Mouse (Mus musculus) midbrain, postnatal 0 days (tissue): ENCODE results near the gene Grhl1. TPM values are rescaled to one million over a fixed set of nuclear protein-coding genes. Genes with fewer than 3 reads are reported as not detected.

Source experiments
- ATAC-seq: fragments of 200-750 bp; cut with Nextera tagmentation; 2 replicates; pipeline ENCODE4 v1.8.0; 2017; ENCODE audit warnings: moderate number of reproducible peaks, mild to moderate bottlenecking, moderate TSS enrichment, moderate library complexity; ENCODE audit not compliant: low FRiP score
- DNase-seq: peaks from one replicate; pipeline ENCODE4 v3.0.0-alpha.2; 2015; ENCODE audit warnings: low spot score
- H3K27ac ChIP-seq: fragments of 300-500 bp; sonication (generic); 2 replicates; pipeline ENCODE4 v1.5.1; 2014; ENCODE audit warnings: low read depth, mild to moderate bottlenecking, low read length, mixed read lengths
- H3K27me3 ChIP-seq: fragments of 300-500 bp; sonication (generic); 2 replicates; pipeline ENCODE4 v1.6.1; 2014; ENCODE audit warnings: low read length, control low read depth, mixed read lengths; ENCODE audit not compliant: insufficient read depth
- H3K36me3 ChIP-seq: fragments of 300-500 bp; sonication (generic); 2 replicates; pipeline ENCODE4 v1.6.1; 2014; ENCODE audit warnings: low read length, control low read depth, mixed read lengths; ENCODE audit not compliant: insufficient read depth
- H3K4me1 ChIP-seq: fragments of 300-500 bp; sonication (generic); 2 replicates; pipeline ENCODE4 v1.6.1; 2014; ENCODE audit warnings: mild to moderate bottlenecking, control low read depth, antibody characterized with exemption, low read length, mixed read lengths; ENCODE audit not compliant: insufficient read depth
- H3K4me2 ChIP-seq: fragments of 300-500 bp; sonication (generic); 2 replicates; pipeline ENCODE4 v1.6.1; 2014; ENCODE audit warnings: low read depth, mild to moderate bottlenecking, low read length, mixed read lengths; ENCODE audit not compliant: poor library complexity, severe bottlenecking
- H3K4me3 ChIP-seq: fragments of 300-500 bp; sonication (generic); 2 replicates; pipeline ENCODE4 v1.5.1; 2014; ENCODE audit warnings: low read depth, mild to moderate bottlenecking, low read length, moderate library complexity
- H3K9ac ChIP-seq: fragments of 300-500 bp; sonication (generic); replicated peaks from 2 replicates; pipeline ENCODE4 v1.6.1; 2014; ENCODE audit warnings: mild to moderate bottlenecking, low read length, moderate library complexity, mixed read lengths; ENCODE audit not compliant: poor library complexity, severe bottlenecking
- H3K9me3 ChIP-seq: fragments of 300-500 bp; sonication (generic); 2 replicates; pipeline ENCODE4 v1.6.1; 2016; ENCODE audit warnings: low read length, control low read depth
- CTCF ChIP-seq: IDR thresholded peaks from 2 replicates; pipeline ENCODE4 v1.5.1; 2016; ENCODE audit warnings: antibody characterized with exemption, mild to moderate bottlenecking
- WGBS: fragments of 180-500 bp; shearing (Covaris S2); extraction: QIAGEN DNeasy Blood & Tissue Kit; methylation state at CpG from one replicate; pipeline ENCODE4 v1.1.7; 2014; 5-methylcytosine and 5-hydroxymethylcytosine counted together
- polyA plus RNA-seq: library from polyadenylated mRNA; unstranded; fragments of >200 nt; fragmentation: Nextera tagmentation; extraction: Ambion mirVana; gene quantifications from 2 replicates; pipeline ENCODE4 v1.2.1, GENCODE M21; 2015
- total RNA-seq: library from RNA; depleted of rRNA; stranded (reverse); fragments of >200 nt; gene quantifications from 2 replicates; pipeline ENCODE4 v1.2.3, GENCODE M21; 2014

The Grhl1 gene
- total and polyA plus RNA-seq, 2 experiments from 2014 or later = 1.8 to 3.5 TPM

GRCm38 (mm10) chr12:24650415-24651062, 78.5 kb downstream of the Grhl1 start:
- H3K4me3 ChIP-seq = peak overlapping the region; percentile 95
- ATAC-seq (peak; percentile 14), DNase-seq (no peak)
- H3K36me3 ChIP-seq = peaks cover 18% of the 10 kb centered on the region
- peak overlapping the region; percentile 75 for H3K4me2 ChIP-seq
- H3K27me3 ChIP-seq = no peaks in the 10 kb centered on the region
- TF ChIP-seq CTCF = no peak
- peaks cover 5% of the 10 kb centered on the region for H3K4me1 ChIP-seq
- no peaks in the 10 kb centered on the region for H3K9me3 ChIP-seq
- H3K27ac ChIP-seq = peak overlapping the region; percentile 93
- 2% methylated on average over 22 of the region's 22 CpGs for WGBS
- H3K9ac ChIP-seq = peak overlapping the region; percentile 62

- H3K27ac ChIP-seq = peak within 1 kb of the TSS; percentile 93
- no peaks in the 10 kb centered on the region for H3K9me3 ChIP-seq
- peak within 1 kb of the TSS; percentile 96 for H3K9ac ChIP-seq
- peak within 1 kb of the TSS; percentile 95 for H3K4me3 ChIP-seq
- H3K4me1 ChIP-seq = peaks cover 5% of the 10 kb centered on the region
- DNase-seq = peak; percentile 97
- H3K27me3 ChIP-seq = no peaks in the 10 kb centered on the region
- peaks cover 22% of the 10 kb centered on the region for H3K36me3 ChIP-seq
- peak; percentile 35; the same call in 1 of the 2 replicates for TF ChIP-seq CTCF
- peak within 1 kb of the TSS; percentile 75 for H3K4me2 ChIP-seq
- ATAC-seq = peak; percentile 94
- under 1% methylated on average over 48 of the region's 68 CpGs for WGBS
Observed at GRCm38 (mm10) chr12:24651063-24651557, 79.0 kb downstream of the Grhl1 start, which contains the start of gene Klf11. Gene Klf11, plus strand, starts transcription at chr12:24651274.

GRCm38 (mm10) chr12:24651642-24652342, 79.7 kb downstream of the Grhl1 start:
- peak overlapping the region; percentile 93 for H3K27ac ChIP-seq
- DNase-seq (peak; percentile 86), ATAC-seq (peak; percentile 84)
- TF ChIP-seq CTCF = no peak
- no peaks in the 10 kb centered on the region for H3K27me3 ChIP-seq
- H3K9me3 ChIP-seq = no peaks in the 10 kb centered on the region
- peaks cover 5% of the 10 kb centered on the region for H3K4me1 ChIP-seq
- H3K9ac ChIP-seq = peak overlapping the region; percentile 96
- under 1% methylated on average over 33 of the region's 36 CpGs for WGBS
- H3K36me3 ChIP-seq = peaks cover 26% of the 10 kb centered on the region
- peak overlapping the region; percentile 95 for H3K4me3 ChIP-seq
- peak overlapping the region; percentile 75 for H3K4me2 ChIP-seq

GRCm38 (mm10) chr12:24654065-24654862, 82.2 kb downstream of the Grhl1 start:
- Histone ChIP-seq H3K36me3 (peaks cover 36% of the 10 kb centered on the region), H3K4me2 (no peak overlapping the region), H3K27me3 (no peaks in the 10 kb centered on the region), H3K9me3 (no peaks in the 10 kb centered on the region), H3K27ac (no peak overlapping the region), H3K9ac (no peak overlapping the region), H3K4me3 (no peak overlapping the region), H3K4me1 (peaks cover 5% of the 10 kb centered on the region)
- ATAC-seq (no peak), DNase-seq (no peak)
- 85% methylated on average over 16 of the region's 16 CpGs for WGBS
- no peak for TF ChIP-seq CTCF

GRCm38 (mm10) chr12:24656436-24656835, 84.4 kb downstream of the Grhl1 start:
- Histone ChIP-seq H3K27me3 (no peaks in the 10 kb centered on the region), H3K4me1 (peaks cover 5% of the 10 kb centered on the region), H3K9me3 (no peaks in the 10 kb centered on the region), H3K27ac (no peak overlapping the region), H3K9ac (0 out of 2 replicates have a peak overlapping the region, but pooled peaks have one; percentile 5), H3K4me3 (no peak overlapping the region), H3K4me2 (peak overlapping the region; percentile 30; the same call in 1 of the 2 replicates), H3K36me3 (peaks cover 43% of the 10 kb centered on the region)
- no peak for DNase-seq
- WGBS = 62% methylated on average over 3 of the region's 3 CpGs
- peak; percentile 33; the same call in 1 of the 2 replicates for TF ChIP-seq CTCF
- no peak for ATAC-seq
